Mouse (Mus musculus): Measurements from ENCODE around the gene Slc25a42. TPM values are rescaled to one million over a fixed set of nuclear protein-coding genes. Genes with fewer than 3 reads are reported as not detected.

Slc25a42 gene
- 27.1 and 34.5 TPM in 2 replicates for polyA plus RNA-seq (2012; rRNA removed; ENCODE audit: low replicate concordance)

DNA sequence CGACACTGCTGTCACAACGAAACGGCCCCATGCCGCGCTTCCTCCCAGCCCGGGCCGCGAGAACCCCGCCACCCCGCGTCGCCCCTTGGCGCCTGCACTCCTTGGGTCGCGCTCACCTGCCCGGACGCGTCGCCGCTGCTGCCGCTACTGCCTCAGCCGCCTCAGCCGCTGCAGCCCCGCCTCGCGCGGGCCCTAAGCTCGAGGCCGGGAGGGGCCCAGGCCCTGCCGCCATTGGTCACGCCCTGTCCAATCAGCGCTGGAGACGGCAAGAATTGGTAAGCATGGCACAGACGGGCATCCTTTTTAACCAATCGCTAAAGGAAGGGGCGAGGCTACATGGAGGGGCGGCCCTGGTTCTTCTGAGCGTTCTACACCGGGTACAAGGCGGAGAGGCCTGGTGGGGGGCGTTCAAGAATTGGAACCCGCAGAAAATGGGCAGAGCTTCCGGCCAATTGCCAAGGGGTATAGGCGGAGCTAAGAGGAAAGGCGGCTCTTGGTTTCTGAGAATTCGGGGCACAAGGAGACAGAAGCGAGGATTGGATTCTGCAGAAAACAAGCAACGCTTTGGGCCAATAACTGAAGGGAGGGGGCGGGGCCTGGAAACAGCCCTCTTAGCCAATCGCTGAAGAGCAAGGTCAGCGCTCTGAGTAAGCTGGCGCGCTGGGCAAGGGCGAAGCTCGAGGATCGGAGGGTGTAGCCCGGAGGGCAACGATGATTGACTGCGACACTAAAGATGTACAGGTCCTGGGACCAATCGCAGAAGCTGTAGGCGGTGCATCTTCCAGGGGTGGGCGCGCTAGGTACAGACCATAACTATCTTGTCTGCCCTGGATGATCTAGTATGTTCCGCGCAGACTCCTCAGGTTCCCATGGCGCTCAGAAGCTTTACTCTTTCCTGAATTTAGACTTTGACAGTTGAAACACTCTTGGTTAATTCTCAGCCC lies at the start of gene Slc25a42:
Slc25a42 (minus strand) TSS at position 194 of the 944 bp plus-strand sequence.

DNA sequence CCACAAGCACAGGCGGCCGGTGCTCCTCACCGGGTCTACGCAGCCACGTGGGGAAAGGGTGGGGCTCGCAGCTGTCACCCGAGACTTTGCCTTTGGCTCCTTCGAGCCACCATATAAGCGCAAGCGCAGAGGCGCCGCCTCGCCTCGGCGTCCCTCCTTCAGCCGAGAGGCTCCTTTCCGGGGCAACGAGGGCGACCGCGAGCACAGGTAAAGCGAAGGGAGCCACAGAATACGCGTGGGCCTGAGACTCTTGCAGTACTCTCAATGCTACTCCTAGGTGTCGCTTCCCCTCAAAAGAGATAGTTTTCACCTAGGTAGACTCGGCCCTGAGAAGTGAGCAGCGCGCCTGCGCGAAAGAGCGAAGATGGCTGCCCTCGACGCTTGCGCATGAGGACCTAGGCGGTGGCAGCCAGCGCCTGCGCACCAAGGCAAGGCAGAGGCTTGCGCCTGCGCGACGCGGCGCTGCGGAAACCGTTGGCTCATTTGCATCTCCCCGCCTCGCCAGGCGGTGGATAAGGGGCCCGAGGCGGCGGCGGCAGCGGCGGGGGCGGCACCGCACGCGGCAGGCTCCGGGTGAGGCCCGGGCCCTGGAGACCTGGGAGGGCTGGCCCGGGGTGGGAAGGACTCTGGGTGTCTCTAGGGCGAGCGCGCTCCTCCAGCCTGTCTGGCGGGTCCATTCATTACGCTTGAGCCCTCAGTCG lies 22.1 kb upstream of the Slc25a42 start, which contains the start of the genes Sugp2 and Armc6:
Sugp2 (plus strand) TSS at position 147 of the 701 bp plus-strand sequence.
Armc6 (minus strand) TSS at position 387 of the 701 bp plus-strand sequence.

DNA sequence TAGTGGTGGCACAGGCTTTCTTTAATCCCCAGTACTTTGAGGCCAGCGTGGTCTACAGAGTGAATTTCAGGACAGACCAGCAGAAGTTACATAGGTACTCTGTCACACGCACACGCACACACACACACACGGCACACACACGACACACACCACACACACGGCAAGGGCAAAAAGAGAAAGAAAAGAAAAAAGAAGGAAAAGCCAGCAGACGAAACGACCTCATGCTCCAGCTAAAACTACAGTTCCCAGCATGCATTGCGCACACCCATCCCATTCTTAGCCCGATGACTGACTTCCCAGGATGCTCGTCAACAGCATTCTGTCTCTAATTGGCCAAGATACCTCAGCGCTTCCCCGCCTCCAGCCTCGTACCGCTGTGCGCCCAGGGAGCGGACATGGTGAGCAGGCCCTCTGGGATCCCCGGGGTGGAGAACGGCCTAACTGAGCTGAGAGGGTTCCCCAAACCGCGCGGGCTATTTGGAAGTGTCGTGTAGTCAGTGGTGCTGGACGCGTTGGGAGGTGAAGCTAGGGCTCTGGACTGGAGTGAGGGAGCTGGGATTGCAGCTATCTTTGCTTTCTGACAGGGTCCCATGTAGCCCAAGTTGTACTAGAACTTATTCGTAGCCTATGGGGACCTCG lies 39.9 kb downstream of the Slc25a42 start, which contains the start of gene Tmem161a:
Tmem161a (plus strand) TSS at position 314 of the 639 bp plus-strand sequence.

DNA sequence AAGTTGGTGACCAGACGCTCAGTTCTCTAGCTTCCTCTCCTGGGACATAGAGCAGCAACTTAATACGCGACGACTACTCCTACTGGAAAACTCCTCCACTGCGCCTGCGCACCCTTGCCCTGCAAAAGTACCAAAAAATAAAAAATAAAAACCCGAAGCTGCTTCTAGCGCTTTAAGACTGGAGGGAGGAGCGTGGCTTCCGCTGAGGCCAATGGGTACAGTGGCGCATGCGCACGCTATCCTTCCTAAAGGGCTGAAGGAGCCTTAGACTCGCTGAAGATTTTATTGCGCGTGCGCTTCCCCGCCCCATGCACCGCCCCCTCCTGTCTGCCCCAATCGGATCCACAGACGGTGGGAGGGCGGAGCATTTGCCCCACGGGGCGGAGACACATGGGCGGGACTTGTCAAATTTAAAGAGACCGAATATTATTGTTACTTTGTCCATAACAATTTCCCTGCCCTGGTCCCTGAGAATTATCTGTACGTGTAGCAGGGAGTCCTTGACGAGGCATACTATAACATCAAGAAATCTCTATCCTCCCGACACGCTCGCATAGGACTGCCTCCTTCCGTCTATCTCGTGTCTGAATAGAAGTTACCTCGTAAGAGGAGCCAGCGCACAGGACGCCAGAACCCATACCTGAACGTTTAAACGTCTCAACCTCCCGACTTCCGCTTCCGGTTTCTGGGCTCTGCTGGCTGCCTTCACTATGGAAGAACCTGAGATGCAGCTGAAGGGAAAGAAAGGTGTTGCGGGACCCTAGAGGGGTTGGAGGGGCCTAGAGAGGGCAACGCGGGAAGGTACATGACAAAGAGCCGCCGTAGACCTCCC lies 72.9 kb downstream of the Slc25a42 start, which contains the start of the genes Rfxank, Borcs8 and Mef2b:
Rfxank (minus strand) TSS at position 129 of the 832 bp plus-strand sequence.
Borcs8 (plus strand) TSS at position 474 of the 832 bp plus-strand sequence.
Mef2b (plus strand) TSS at position 686 of the 832 bp plus-strand sequence.

Other genes starting within 250 kb of the Slc25a42 start
- gene Gatad2a, start 215.9 kb downstream of the Slc25a42 start, polyA plus RNA-seq (2012; rRNA removed; ENCODE audit: low replicate concordance): 63.2 and 68.6 TPM in 2 replicates
- 60.8 and 62.1 TPM in 2 replicates for gene Mau2, start 169.6 kb downstream of the Slc25a42 start, polyA plus RNA-seq (2012; rRNA removed; ENCODE audit: low replicate concordance)
- gene Sugp1, start 169.5 kb downstream of the Slc25a42 start, polyA plus RNA-seq (2012; rRNA removed; ENCODE audit: low replicate concordance): 6.1 and 7.7 TPM in 2 replicates
- gene Tm6sf2, start 139.4 kb downstream of the Slc25a42 start, polyA plus RNA-seq (2012; rRNA removed; ENCODE audit: low replicate concordance): 766 and 1,530 TPM in 2 replicates
- gene Hapln4, start 128.8 kb downstream of the Slc25a42 start, polyA plus RNA-seq (2012; rRNA removed; ENCODE audit: low replicate concordance): 1.7 and 3.7 TPM in 2 replicates
- 0.07 and 0.09 TPM in 2 replicates for gene Ncan, start 91.4 kb downstream of the Slc25a42 start, polyA plus RNA-seq (2012; rRNA removed; ENCODE audit: low replicate concordance)
- gene Nr2c2ap, start 81.0 kb downstream of the Slc25a42 start, polyA plus RNA-seq (2012; rRNA removed; ENCODE audit: low replicate concordance): 8.5 and 9.3 TPM in 2 replicates
- gene Rfxank, start 73.2 kb downstream of the Slc25a42 start, polyA plus RNA-seq (2012; rRNA removed; ENCODE audit: low replicate concordance): 32.6 and 33.8 TPM in 2 replicates
- gene Borcs8, start 72.8 kb downstream of the Slc25a42 start, polyA plus RNA-seq (2012; rRNA removed; ENCODE audit: low replicate concordance): 47.0 and 48.5 TPM in 2 replicates
- gene Mef2b, start 72.6 kb downstream of the Slc25a42 start, polyA plus RNA-seq (2012; rRNA removed; ENCODE audit: low replicate concordance): 1.1 and 2.9 TPM in 2 replicates
- 107 and 159 TPM in 2 replicates for gene Tmem161a, start 39.9 kb downstream of the Slc25a42 start, polyA plus RNA-seq (2012; rRNA removed; ENCODE audit: low replicate concordance)
- gene Sugp2, start 21.9 kb upstream of the Slc25a42 start, polyA plus RNA-seq (2012; rRNA removed; ENCODE audit: low replicate concordance): 15.5 and 19.1 TPM in 2 replicates
- 15.2 and 16.2 TPM in 2 replicates for gene Armc6, start 22.2 kb upstream of the Slc25a42 start, polyA plus RNA-seq (2012; rRNA removed; ENCODE audit: low replicate concordance)
- gene Homer3, start 70.5 kb upstream of the Slc25a42 start, polyA plus RNA-seq (2012; rRNA removed; ENCODE audit: low replicate concordance): 6.9 and 10.9 TPM in 2 replicates
- gene Ddx49, start 90.2 kb upstream of the Slc25a42 start, polyA plus RNA-seq (2012; rRNA removed; ENCODE audit: low replicate concordance): 54.8 and 59.0 TPM in 2 replicates
- gene Cope, start 90.2 kb upstream of the Slc25a42 start, polyA plus RNA-seq (2012; rRNA removed; ENCODE audit: low replicate concordance): 554 and 704 TPM in 2 replicates
- gene Cers1, start 103.5 kb upstream of the Slc25a42 start, polyA plus RNA-seq (2012; rRNA removed; ENCODE audit: low replicate concordance): 0.33 and 1.1 TPM in 2 replicates
- gene Gdf1, start 117.5 kb upstream of the Slc25a42 start, polyA plus RNA-seq (2012; rRNA removed; ENCODE audit: low replicate concordance): 0.98 and 0.99 TPM in 2 replicates
- 32.7 and 38.5 TPM in 2 replicates for gene Upf1, start 141.0 kb upstream of the Slc25a42 start, polyA plus RNA-seq (2012; rRNA removed; ENCODE audit: low replicate concordance)
- 0.12 and 0.51 TPM in 2 replicates for gene Comp, start 161.3 kb upstream of the Slc25a42 start, polyA plus RNA-seq (2012; rRNA removed; ENCODE audit: low replicate concordance)
- gene Crtc1, start 227.3 kb upstream of the Slc25a42 start, polyA plus RNA-seq (2012; rRNA removed; ENCODE audit: low replicate concordance): 12.2 and 17.8 TPM in 2 replicates

Data from duodenum, adult 2 months (tissue).